Mouse (Mus musculus) CH12.LX (cell line): ENCODE data around the gene Endod1.

Source experiments
- EP300 ChIP-seq: IDR thresholded peaks from 2 replicates; pipeline ENCODE4 v1.6.1; 2011; ENCODE audit warnings: low read length, improper control_type of control experiment
- POLR2AphosphoS2 ChIP-seq: IDR thresholded peaks from 2 replicates; pipeline ENCODE4 v1.6.1; 2011; ENCODE audit warnings: low read depth, low read length, improper control_type of control experiment

DNA sequence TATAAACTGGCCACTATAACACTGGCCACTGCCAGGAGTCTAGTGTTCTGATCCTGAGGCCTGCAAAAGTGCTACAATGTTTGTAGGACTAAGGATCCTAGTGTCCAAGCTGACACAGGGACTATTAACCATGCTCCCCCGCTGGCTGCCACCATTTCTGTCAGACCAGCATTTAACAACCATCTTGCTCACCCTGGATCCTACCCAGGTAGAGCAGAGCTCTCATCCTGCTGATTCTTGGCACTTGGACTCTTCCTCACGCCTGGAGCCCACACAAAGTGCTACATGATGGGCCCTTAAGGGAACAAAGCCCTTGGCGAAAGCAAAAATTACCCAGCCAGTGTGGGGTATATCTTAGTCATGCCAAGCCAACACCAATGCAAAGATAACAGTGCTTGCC, 44.4 kb downstream of the Endod1 start:
- TF ChIP-seq EP300 (no peak), POLR2AphosphoS2 (no peak)
